Mouse (Mus musculus): Measurements from ENCODE around the gene Adora2a.
"Not testable (repeated sequence)": the region's sequence is repeated elsewhere in the genome, so short reads cannot be mapped to it uniquely, and the experiment has no call there.

Gene Adora2a

DNA sequence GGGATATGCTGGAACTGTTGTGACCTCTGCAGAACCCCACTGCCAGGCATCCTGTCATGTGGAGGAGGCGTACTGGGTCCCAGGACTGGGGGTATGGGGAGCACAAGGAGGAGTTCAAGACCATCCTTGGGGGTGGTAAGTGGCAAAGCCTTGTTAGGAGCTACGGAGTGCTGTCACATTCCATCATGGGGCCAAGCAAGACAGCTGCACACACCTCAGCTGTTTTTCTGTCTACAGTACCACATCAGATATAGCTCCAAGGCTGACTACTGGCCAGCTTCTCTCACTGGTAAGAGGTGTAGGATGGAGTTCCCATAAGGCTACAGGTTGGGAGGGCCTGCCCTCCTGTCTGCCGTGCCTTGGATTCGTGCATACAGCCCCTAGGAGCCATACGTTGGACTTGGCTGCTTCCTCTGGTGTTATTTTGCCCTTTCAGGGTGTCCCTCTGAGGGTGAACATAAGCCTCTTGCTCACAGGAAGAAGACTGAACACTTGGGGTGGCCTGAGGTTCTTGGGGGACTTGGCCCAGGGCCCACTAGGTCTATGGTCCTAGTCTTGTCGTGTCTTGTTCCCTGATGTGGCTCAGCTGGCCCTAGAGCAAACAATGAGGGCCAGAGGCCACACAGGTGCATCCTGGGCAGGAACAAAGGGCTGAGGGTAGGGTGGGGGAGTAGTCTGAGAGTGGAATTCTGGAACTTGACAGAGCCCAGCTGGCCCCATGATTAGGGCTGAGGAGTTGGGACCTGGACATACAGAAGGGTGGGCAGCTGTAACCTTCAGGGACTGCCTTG is 2.3 kb upstream of the Adora2a start:
- DNase-seq (ENCODE audit: low read depth) = no peak

DNA sequence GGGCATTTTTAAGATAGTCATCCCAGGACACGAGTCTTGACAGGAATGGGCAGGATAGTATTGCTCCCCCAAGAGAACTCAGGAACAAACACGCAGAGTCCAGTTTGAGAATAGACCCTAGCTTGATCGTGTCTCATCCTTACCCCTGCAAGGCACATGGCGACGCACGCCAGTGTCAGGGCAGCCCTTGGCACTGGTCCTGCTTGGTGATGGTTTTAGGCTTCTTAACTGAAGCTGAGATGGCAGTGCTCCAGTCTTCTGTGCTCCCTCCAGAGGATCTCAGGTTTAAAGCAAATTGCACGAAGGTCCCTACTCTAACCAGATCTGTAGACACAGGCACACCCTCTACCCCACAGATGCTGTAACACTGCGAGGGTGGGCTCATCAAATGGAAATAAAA is 921 bp upstream of the Adora2a start:
- no peak for DNase-seq (ENCODE audit: low read depth)

DNA sequence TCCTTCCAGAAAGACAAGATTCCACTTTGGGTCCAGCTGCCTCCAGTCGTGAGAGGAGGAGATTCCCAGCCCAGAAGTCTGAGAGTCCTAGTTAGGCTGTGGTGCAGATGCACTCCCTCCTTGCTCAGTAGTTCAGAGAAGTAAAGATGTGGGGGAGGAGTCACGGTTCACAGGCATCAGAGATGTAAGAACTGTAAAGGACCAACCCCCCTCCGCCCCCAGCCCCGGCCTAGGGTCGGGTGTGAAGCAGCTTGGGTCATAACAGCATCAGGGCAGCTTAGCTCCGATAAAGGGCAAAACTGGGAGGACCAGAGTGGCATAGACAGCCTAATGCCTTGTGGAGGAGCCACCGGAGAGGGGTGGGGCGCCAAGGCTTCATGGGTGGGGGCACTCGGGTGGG is 205 bp upstream of the Adora2a start:
- no peak for DNase-seq (ENCODE audit: low read depth)

DNA sequence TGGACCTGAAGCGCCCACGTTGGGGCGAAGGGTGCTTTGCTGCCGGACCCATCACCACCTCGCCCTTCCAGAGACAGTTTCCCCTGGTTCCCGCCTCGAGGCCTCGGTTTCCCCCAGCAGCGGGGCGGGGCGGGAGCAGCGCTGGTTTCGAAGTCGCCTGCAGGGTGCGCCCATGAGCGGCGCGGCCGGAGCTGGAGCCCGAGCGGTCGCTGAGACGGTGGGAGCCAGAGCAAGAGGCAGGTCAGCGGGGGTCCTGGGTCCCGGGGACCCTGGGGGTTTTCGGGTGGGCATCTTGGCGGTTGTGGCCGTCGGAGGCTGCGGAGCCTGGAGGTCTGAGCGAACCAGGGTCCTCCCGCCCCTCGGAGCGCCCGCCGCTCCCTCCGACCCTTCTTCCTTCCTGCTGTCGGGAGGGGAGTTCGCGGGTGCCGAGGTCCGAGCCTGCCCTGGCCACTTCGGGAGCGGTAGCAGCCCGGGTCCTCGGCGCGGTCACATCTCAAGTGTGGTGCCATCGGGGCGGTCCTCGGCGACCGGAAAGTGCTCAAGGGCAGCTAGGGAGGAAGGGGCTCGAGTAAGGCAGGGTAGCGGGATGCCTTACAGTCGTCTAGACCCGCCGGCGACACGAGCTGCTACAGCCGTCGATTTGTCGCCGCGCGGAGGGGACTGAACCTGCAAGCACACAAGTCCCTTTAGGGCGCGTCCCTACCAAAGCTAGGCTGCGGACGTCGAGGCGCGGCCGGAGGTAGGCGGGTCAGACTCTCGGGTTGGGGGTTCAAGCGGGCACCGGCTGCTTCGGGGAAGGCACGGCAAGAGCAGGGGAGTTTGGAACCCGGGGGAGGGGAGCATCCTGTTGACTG is 458 bp downstream of the Adora2a start:
- DNase-seq (ENCODE audit: low read depth) = no peak

DNA sequence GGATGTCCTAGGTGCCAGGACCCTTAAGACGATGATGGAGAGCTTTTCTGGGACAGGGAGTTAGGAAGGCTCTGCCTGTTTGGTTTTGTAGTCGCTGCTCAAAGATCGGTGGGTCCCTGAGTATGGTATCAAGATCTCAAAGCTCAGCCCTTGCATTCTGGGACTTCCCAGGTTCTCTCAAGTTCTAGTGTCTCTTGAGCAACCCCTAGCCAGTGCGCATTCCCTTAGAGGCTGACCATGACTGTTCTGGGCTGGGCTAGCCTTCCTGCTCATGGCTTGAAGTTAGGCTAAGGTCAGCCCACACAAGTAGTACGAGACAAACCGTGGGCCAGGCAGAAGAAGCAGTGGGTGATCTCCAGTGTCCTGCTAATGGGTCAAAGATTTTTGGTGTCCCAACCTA is 1.5 kb downstream of the Adora2a start:
- DNase-seq (ENCODE audit: low read depth) = no peak

DNA sequence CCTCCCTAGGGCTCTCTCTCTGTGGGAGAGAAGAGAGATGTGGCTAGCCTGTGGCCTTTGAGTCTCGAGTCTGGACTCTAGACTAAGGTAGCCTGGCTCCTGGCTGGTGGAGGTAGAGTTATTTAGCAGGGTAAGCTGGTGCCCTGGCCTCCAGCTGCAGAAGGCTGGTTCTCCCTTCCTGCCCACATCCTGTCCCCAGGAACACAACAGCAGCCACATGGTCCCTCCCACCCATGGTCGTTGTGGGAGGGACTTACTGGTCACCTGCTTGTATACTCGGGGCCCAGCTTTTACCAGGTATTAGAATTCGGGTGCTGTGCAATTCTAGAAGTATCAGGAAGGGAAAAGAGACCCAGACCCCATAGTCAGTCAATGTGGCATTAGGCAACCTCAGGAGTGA is 3.6 kb downstream of the Adora2a start:
- no peak for DNase-seq (ENCODE audit: low read depth)

DNA sequence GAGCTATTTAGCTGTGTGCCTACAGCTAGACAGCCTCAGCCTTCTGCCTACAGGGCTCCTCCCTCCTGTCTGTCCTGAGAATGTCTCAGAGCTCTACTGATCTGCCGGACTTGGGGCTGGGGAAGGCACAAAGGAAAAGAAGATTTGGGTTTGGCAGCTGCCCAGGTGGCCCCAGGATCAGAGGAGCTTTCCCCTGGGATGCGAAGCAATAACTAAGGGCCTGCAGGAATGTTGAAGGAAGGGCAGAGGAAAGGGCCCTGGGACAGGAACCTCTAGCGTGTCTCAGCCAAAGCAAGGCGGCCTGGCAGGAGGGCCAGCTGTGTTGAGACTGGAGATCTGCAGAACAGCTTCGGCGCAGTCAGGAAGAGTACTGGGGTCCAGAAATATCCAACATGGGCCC is 6.3 kb downstream of the Adora2a start:
- DNase-seq (ENCODE audit: low read depth) = no peak

DNA sequence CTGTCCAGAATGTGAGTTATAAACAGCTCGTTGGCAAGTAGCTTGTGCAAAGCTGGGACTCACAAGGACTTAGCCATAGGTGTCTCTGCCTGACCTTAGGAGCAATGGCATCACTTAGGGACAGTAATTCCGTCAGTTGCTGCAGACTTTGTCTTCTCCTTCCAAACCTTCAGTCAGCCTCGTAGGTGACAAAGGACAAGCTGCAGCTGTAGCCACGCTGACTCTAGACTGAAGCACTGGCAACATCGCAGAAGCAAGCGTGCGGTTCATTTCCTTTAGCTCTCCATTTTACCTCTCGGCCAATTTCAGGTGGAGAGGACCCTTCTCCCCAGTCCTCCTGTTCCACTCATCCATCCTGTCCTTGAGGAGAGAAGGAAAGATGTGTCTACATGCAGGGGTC is 7.3 kb downstream of the Adora2a start:
- no peak for DNase-seq (ENCODE audit: low read depth)

DNA sequence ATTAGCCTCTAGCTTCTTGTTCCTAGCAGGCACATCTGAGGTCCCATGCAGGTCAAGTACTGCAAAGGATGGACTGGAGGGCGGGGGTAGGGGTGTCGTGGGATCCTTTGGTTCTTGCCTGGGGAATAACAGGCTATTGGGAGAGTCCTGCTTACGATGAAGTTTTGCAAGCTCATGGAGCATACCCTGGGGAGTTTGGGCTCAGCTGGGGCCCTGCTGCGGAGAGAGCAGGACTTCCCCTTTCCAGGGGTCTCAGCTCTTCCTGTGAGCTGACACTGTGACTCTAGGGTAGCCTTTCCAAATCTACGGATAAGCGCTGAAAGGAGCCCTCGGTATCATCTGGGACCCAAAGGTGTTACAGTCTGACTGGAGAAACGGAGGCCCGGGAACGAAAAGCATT is 7.7 kb downstream of the Adora2a start:
- DNase-seq (ENCODE audit: low read depth) = no peak

DNA sequence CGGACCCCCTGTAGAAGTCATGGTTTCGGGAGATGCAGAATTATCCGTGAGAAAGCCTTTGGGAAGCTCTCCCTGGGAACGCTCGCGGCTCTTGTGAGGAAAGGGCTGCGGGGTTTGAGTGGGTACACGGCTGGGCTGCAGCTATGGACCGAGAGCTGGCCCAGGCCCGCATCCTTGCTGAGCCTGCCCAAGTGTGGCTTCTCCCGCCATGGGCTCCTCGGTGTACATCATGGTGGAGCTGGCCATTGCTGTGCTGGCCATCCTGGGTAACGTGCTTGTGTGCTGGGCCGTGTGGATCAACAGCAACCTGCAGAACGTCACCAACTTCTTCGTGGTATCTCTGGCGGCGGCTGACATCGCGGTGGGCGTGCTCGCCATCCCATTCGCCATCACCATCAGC is 9.1 kb downstream of the Adora2a start:
- no peak for DNase-seq (ENCODE audit: low read depth)

DNA sequence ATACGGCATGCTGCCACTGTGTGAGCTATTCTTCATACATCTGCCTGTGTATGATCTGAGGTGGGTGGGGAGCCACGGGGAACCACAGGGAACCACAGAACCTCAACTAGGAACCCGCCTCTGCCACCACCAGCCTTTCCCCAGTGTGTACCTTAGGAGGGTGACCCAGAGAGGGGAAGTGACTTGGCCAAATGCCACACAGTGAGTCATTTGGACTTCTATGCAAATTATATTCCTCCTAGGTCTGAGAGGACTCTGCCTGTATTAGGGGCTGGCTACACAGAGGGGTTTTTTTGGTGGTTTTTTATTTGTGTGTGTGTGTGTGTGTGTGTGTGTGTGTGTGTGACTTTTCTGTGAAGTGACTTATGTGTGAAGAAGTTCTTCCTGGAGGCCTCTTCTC is 9.9 kb downstream of the Adora2a start:
- peak; percentile 88 for DNase-seq (ENCODE audit: low read depth)

DNA sequence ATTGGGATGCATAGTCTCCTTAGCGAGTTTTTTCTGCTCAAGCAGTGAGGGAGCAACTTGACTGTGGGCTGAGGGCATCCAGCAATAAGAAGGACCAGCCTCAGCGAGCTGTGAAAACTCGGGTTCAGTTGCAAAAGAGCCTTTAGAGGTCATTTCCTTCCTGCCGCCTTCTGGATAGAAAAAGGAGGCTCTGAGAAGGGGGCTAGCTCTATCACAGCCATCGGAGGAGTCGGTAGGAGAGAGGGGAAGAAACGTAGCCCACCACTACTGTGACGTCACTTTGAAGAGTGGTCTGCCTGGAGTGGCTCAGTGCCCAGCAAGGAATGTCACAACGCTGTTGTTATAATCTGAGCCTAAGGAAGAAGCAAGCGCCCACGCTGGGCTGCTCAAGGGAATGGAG is 10.4 kb downstream of the Adora2a start:
- DNase-seq (ENCODE audit: low read depth) = no peak

DNA sequence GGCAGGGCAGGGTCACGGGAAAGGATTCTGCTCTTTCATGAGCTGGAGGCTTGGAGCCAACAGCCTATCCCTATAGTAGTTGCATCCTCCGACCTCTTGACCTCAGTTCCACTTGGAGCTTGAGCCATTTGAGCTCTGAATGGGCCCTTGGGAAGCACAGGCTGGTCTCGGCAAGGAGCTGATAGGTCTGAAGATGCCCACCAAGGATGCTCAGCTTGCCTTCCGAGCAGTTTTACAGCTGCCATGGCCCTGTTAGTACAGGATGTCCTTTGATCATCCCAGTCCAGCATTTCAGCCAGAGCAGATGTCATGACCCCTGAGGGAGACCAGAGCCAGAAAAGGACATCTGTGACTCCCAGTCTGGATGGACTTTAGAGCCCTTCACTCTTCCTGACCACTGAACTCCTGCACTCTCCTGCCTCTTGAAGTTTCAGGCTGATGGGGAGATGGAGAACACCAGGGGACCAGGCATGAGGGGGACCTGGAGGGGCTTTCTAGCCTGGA is 11.6 kb downstream of the Adora2a start:
- DNase-seq (ENCODE audit: low read depth) = no peak

DNA sequence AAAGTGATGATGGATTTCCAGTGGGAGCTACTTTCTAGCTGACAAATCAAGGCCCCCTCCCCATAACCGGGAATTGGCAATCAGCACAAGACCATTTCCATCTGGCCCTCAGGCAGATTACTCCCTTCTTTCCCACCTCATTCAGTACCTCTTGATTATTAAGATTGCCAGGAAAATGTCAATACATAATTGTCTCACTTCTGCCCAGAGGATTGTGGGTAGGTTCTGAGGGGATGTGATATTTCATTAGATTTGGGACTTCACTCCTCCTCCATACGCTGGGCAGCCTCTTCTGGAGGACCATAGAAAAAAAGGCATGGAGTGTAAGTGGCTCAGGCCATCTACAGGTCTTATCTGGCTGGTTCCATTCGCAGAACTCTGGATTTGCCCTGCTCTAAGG is 15.6 kb downstream of the Adora2a start:
- no peak for DNase-seq (ENCODE audit: low read depth)

DNA sequence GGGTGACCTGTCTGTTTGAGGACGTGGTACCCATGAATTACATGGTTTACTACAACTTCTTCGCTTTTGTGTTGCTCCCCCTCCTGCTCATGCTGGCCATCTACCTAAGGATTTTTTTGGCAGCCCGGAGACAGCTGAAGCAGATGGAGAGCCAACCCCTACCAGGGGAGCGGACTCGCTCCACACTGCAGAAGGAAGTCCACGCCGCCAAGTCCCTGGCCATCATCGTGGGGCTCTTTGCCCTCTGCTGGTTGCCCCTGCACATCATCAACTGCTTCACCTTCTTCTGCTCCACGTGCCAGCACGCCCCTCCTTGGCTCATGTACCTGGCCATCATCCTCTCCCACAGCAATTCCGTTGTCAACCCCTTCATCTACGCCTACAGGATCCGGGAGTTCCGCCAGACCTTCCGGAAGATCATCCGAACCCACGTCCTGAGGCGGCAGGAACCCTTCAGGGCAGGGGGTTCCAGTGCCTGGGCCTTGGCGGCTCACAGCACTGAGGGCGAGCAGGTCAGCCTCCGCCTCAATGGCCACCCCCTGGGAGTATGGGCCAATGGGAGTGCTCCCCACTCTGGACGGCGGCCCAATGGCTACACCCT is 16.6 kb downstream of the Adora2a start:
- DNase-seq (ENCODE audit: low read depth) = no peak

DNA sequence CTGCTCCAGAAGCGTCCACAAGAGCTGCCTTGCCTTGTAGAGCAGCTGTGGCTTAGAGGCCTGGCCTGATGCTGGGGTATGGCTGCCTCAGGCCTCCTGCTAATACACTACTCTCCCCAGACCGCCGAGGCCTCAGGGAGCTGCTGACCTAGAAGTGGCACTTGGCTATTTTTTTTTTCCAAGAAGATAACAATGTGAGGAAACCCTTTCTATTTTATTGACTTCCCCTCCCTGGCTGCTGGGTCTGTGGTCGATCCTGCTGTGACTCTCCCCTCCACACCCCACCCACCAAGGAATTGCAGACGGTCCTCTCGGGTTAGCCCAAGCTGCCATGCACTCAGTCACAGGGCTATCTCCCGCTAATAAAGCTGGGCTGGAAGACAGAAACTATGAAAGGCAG is 17.5 kb downstream of the Adora2a start:
- DNase-seq (ENCODE audit: low read depth) = no peak

DNA sequence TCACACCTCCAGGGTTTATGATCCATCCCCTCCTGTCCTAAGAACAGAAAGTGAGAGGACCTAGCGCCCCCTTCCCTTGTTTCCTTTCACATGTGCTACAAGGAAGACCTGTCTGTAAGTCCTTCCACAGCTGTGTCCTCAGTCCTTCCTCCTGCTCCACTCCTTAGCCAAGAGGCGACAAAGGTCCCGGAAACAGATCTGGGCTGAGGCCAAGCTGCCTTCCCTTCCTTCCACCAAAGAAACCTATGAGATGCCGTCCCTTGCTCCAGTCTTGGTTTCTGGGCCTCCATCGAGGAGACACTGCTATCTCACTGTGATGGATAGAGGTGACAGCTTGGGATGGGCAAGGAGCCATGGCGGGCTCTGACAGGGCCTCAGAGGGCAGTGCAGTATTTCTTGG is 18.4 kb downstream of the Adora2a start:
- DNase-seq (ENCODE audit: low read depth) = no peak

DNA sequence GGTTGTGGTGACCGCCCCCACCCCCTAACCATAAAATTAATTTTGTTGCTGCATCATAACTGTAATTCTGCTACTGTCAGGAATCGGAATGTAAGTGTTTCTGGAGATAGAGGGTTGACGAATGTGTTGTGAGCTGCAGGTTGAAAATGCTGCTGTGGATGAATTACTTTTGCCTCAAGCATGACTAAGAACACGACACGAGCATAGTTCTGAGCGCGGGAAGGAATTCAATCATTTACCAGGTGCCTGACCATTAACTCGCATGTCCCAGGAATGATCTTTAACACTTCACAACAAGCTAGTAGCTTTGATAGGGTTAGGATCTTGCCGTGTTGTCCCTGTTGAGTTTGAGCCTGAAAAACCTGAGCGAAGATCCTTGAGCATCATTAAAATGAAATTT is 20.6 kb downstream of the Adora2a start:
- DNase-seq (ENCODE audit: low read depth) = no peak

DNA sequence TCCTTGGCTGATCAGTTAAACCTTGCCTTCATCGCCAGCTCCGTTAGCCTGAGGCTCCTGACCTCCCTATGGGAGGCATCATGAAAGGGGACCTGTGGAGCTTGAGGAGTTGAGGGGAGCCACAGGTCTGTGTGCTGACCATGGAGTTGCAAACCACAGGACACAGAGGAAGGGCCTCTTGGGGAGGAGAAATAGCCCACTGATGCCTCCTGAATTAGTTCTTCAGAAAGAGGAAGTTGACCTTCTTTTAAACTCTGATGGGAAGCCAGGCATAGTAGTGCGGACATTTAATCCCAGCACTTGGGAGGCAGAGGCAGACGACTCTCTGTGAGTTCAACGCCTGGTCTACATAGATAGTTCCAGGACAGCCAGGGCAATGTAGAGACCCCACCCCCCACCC is 22.2 kb downstream of the Adora2a start:
- DNase-seq (ENCODE audit: low read depth) = no peak

DNA sequence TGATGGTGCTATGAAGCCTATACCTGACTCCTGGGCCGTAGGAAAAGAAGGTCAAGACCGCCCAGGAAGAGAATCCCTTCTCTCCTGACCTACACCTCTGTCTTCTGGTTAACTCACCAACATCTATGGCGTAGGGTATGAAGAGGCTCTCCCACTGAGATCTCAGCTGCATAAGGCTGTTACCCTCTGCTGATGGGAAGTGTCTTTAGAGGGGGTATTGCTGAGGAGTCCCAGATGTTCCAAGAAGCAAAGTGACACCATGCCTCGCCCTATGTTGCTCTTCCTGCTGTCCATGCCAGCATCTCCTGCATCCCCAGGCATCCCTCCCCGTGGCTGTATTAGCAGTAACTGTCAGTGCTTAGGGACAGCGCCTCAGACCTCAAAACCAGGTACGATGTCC is 22.7 kb downstream of the Adora2a start:
- DNase-seq (ENCODE audit: low read depth) = no peak

DNA sequence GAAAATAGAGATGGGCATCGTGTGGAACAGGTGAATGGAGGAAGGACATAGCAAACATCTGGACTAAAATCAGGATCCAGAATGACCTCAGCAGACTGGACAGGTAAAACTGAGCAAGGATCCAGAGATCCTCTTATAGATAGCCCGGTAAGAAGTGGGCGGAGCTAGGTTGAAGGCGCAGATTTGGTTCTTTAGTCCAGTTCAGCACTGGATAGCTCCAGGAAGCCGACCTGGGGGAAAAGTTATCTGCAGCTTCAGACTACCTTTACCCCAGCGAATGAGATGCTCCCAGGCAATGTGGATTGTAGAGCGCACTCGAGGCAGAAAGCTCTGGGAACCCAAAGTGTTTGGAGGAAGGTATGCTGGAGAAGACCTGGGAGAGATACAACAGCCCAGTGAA is 25.3 kb downstream of the Adora2a start:
- DNase-seq (ENCODE audit: low read depth) = no peak

DNA sequence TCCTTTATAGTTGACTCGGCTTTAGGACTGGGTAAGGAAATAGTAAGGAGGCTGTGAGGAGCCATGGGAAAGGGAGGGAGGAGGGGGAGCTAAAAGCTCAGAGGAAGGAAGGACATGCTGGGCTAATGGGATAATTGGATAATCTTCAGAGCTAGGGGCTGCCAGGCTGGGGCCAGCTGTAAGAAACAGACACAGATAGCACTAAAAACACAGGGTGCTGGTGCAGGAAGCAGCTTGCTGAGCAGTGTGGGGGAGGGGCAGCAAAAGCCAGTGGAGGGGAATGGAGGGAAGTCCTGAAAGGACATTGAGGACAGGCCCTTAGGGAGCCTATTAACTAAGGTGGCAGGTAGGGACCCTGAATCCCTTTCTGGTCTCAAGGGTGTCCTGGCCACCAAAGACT is 27.9 kb downstream of the Adora2a start:
- not testable (repeated sequence) for DNase-seq (ENCODE audit: low read depth)

DNA sequence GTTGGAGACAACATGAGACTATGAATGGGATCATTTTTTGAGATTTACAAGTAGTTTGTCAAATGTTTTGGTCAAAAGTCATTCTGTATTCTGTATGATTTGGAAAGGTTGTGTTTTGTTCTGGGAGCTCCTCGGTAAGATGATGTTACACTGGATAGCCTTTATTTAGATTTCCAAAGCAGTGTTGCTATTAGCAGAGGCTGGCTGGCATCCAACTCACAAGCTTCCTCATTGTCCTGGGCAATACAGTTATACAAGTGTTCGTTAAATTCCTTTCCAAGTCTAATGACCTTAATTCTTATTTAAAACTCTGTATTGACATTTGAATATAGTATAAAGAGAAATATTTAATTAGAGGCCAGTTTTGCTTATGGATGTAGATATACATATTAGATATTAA is 28.6 kb downstream of the Adora2a start:
- no peak for DNase-seq (ENCODE audit: low read depth)

Measured in c-Kit-positive CD71-negative TER-119-negative erythroid progenitor cells, embryonic 14.5 days (primary cell).